Mouse (Mus musculus) liver, adult 2 months (tissue): ENCODE results near the gene 9030025P20Rik.

Experiments
- CTCF ChIP-seq: fragments of 200-500 bp; IDR thresholded peaks from 2 replicates; pipeline ENCODE4 v1.5.1; 2011; ENCODE audit warnings: low read depth, low read length, control low read depth
- POLR2A ChIP-seq: fragments of 200-500 bp; IDR thresholded peaks from 2 replicates; pipeline ENCODE4 v1.6.1; 2011; ENCODE audit warnings: low read length, control low read depth; ENCODE audit not compliant: insufficient read depth; ENCODE audit errors: extremely low read depth

DNA sequence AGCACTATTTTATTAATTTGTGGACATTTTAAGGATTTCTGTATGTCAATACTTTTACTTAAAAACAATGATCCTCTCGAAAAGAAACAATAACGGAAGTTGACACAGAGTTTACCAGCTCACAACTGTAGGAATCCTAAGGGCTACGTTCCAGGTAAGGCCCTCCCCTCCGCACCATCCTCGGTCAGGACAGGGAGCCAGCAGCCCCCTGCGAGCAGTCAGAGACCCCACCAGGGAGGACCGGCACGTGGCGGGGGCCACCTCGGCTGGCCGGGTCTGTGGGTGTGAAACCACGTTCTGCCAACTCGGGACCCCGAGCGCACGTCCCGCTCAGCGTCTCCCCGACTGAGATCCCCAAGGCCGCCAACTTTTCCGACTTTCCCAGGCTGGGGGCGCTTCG is 17.7 kb upstream of the 9030025P20Rik start:
- no peak for TF ChIP-seq CTCF
- TF ChIP-seq POLR2A: no peak
